Mouse (Mus musculus): Measurements from ENCODE around the gene Lrguk. TPM values are rescaled to one million over a fixed set of nuclear protein-coding genes. Genes with fewer than 3 reads are reported as not detected.

Lrguk gene
- polyA plus RNA-seq, 1 experiment from 2014 or later = 2.0 TPM

DNA sequence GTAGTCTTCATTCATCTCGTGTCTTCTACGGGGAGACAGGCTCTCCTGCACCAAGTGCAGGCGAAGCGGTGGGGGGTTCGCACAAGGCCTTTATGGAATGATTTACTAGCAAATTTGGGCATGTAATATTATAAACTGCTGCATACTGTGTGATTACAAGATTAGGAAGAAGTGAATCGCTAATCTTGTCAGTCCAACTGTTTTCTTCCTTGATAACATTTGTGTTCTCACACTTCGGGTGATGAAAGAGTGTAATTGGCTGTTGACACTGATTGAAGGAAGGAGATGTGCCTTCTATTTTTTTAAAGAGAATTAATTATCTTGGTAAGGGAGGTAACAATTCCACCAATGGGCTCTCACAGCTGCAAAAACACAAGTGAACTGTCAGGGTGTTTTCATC is 119.4 kb downstream of the Lrguk start:
- Histone ChIP-seq H3K36me3 (ENCODE audit: control insufficient read depth, insufficient read depth, low read length) (no peaks in the 10 kb centered on the region), H3K27me3 (ENCODE audit: control insufficient read depth, insufficient read depth, low read length) (no peaks in the 10 kb centered on the region), H3K4me3 (ENCODE audit: low read length) (no peak overlapping the region), H3K9me3 (ENCODE audit: control insufficient read depth, low read length) (peaks cover 5% of the 10 kb centered on the region; the same call in 1 of the 2 replicates), H3K4me2 (replicated peaks; ENCODE audit: low read depth, low read length) (no peak overlapping the region), H3K4me1 (ENCODE audit: control insufficient read depth, insufficient read depth, low read length) (peaks cover 13% of the 10 kb centered on the region), H3K9ac (ENCODE audit: low read depth, low read length) (no peak overlapping the region), H3K27ac (ENCODE audit: low read depth, low read length) (no peak overlapping the region)
- no peak for ATAC-seq (ENCODE audit: low FRiP score, low TSS enrichment)
- 50% methylated on average over 7 of the region's 7 CpGs for WGBS

DNA sequence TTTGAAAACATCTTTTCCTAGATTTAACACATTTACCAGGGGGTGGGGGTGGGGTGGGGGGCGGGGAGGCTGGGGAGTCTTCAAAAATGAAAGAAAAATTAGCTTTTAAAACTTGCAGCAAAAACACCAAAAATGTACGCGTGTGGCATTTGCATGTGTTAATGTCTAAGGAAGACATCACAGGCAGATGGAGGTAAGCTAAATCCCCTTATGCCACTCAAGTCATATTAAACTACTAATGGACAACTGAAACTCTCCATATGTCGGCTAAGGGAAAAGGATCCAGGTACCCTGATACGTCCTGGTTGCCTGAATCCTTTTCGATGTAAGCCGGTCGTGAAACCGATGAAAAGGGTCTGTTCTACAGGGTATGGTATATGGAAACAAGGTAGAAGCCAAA is 119.8 kb downstream of the Lrguk start:
- Histone ChIP-seq H3K9me3 (ENCODE audit: control insufficient read depth, low read length) (peaks cover 5% of the 10 kb centered on the region; the same call in 1 of the 2 replicates), H3K36me3 (ENCODE audit: control insufficient read depth, insufficient read depth, low read length) (no peaks in the 10 kb centered on the region), H3K27ac (ENCODE audit: low read depth, low read length) (no peak overlapping the region), H3K4me2 (replicated peaks; ENCODE audit: low read depth, low read length) (no peak overlapping the region), H3K27me3 (ENCODE audit: control insufficient read depth, insufficient read depth, low read length) (no peaks in the 10 kb centered on the region), H3K4me1 (ENCODE audit: control insufficient read depth, insufficient read depth, low read length) (peaks cover 17% of the 10 kb centered on the region), H3K9ac (ENCODE audit: low read depth, low read length) (no peak overlapping the region), H3K4me3 (ENCODE audit: low read length) (no peak overlapping the region)
- ATAC-seq (ENCODE audit: low FRiP score, low TSS enrichment) = no peak
- WGBS = 78% methylated on average over 9 of the region's 9 CpGs

DNA sequence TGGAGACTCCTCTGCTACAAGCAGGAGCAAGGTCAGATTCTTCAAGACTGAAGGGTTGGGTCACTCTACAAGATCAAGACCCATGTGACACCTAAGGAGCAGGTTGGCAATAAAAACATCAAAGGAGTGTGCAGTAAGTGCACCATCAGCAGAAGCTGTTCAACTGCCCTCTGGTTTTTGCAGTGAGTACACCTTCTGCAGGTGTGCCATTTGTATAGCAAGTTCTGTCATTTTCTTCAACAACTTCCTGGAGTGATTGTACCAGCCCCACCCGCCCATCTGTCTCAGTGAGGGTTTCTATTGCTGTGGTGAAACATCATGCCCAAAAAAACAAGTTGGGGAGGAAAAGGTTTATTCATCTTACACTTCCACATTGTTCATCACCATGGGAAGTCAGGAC is 120.6 kb downstream of the Lrguk start:
- peaks cover 5% of the 10 kb centered on the region; the same call in 1 of the 2 replicates for H3K9me3 ChIP-seq (ENCODE audit: control insufficient read depth, low read length)
- H3K27me3 ChIP-seq (ENCODE audit: control insufficient read depth, insufficient read depth, low read length) = no peaks in the 10 kb centered on the region
- WGBS = 93% methylated on average over 1 of the region's 1 CpGs
- peaks cover 24% of the 10 kb centered on the region for H3K4me1 ChIP-seq (ENCODE audit: control insufficient read depth, insufficient read depth, low read length)
- H3K36me3 ChIP-seq (ENCODE audit: control insufficient read depth, insufficient read depth, low read length) = no peaks in the 10 kb centered on the region
- ATAC-seq (ENCODE audit: low FRiP score, low TSS enrichment) = no peak
- H3K27ac ChIP-seq (ENCODE audit: low read depth, low read length) = no peak overlapping the region
- H3K9ac ChIP-seq (ENCODE audit: low read depth, low read length) = no peak overlapping the region
- no peak overlapping the region for H3K4me2 ChIP-seq (replicated peaks; ENCODE audit: low read depth, low read length)
- no peak overlapping the region for H3K4me3 ChIP-seq (ENCODE audit: low read length)

DNA sequence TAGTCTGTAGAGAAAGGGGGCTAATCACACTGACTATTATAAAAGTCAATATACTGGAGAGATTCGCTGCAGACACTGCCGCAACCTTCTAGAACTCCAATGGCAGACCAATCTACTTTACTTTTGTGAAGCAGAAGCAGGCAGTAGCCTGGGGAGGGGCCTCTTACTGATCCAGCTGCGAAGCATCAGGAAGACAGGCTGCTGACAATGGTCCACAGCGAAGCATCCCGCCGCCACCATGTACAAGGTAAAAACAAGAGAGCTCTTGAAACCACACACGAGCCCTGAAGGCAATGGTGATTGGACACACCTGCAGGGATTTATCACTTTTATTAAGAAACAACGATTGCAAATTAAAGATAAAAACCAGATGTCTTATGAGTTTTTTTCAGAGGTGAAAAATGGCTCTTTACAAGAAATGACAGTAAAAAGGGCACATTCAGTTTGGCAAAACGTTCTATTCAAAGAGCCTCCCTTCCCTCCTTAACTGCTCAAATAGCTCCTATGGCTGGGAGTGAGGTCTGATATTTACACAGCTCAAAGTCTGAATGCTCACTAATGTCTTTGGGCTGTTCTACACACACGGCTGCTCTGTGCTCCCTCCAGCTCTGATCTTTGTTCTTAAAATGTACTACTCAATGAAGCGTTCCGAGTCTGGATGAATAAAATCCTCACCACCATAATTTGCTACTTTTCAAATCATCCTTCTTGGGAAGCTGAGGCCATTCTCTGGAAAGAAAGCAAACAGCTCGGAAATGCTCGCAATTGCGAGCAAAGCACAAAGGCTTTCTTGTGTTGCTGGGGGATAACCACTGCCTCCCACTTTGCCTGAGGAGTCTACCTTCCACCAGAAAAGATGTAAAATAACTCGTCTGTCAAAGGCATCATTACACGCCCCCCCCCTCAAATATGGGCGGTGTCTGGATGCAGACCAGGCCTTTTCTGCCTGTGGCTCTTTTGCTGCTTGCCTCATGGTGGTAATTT is 124.1 kb downstream of the Lrguk start:
- WGBS = 47% methylated on average over 18 of the region's 18 CpGs
- H3K4me1 ChIP-seq (ENCODE audit: control insufficient read depth, insufficient read depth, low read length) = peaks cover 46% of the 10 kb centered on the region

DNA sequence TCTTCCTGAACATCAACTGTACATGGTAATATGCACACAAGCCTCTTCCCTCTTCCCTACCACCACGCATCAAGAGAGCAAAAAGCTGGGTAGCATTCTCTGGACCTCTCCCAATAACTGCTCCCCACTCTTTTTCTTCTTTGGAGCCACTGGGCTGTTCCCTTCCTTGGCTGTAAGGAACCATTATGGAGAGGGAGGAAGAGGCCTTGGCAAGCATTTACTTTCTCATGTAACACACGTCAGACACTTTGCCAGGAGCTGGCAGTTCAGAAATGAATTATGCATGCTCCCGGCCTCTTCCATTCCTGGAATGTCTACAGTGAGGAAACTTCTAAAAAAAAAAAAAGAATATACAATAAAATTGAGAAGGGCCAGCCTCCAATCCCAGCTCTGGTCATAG is 125.0 kb downstream of the Lrguk start:
- Histone ChIP-seq H3K9me3 (ENCODE audit: control insufficient read depth, low read length) (no peaks in the 10 kb centered on the region), H3K4me2 (replicated peaks; ENCODE audit: low read depth, low read length) (no peak overlapping the region), H3K36me3 (ENCODE audit: control insufficient read depth, insufficient read depth, low read length) (peaks cover 26% of the 10 kb centered on the region), H3K9ac (ENCODE audit: low read depth, low read length) (no peak overlapping the region), H3K4me1 (ENCODE audit: control insufficient read depth, insufficient read depth, low read length) (peaks cover 46% of the 10 kb centered on the region), H3K27me3 (ENCODE audit: control insufficient read depth, insufficient read depth, low read length) (no peaks in the 10 kb centered on the region), H3K27ac (ENCODE audit: low read depth, low read length) (peak overlapping the region; percentile 74; the same call in 1 of the 2 replicates), H3K4me3 (ENCODE audit: low read length) (no peak overlapping the region)
- ATAC-seq (ENCODE audit: low FRiP score, low TSS enrichment) = no peak
- 32% methylated on average over 3 of the region's 3 CpGs for WGBS

More for the DNA sequence above, 124.1 kb downstream of the Lrguk start:
- Histone ChIP-seq H3K9me3 (ENCODE audit: control insufficient read depth, low read length) (no peaks in the 10 kb centered on the region), H3K36me3 (ENCODE audit: control insufficient read depth, insufficient read depth, low read length) (peaks cover 18% of the 10 kb centered on the region), H3K9ac (ENCODE audit: low read depth, low read length) (no peak overlapping the region), H3K27me3 (ENCODE audit: control insufficient read depth, insufficient read depth, low read length) (no peaks in the 10 kb centered on the region), H3K27ac (ENCODE audit: low read depth, low read length) (peak overlapping the region; percentile 74; the same call in 1 of the 2 replicates), H3K4me2 (replicated peaks; ENCODE audit: low read depth, low read length) (no peak overlapping the region), H3K4me3 (ENCODE audit: low read length) (no peak overlapping the region)
- ATAC-seq (ENCODE audit: low FRiP score, low TSS enrichment) = peak; percentile 60; the same call in 1 of the 2 replicates

DNA sequence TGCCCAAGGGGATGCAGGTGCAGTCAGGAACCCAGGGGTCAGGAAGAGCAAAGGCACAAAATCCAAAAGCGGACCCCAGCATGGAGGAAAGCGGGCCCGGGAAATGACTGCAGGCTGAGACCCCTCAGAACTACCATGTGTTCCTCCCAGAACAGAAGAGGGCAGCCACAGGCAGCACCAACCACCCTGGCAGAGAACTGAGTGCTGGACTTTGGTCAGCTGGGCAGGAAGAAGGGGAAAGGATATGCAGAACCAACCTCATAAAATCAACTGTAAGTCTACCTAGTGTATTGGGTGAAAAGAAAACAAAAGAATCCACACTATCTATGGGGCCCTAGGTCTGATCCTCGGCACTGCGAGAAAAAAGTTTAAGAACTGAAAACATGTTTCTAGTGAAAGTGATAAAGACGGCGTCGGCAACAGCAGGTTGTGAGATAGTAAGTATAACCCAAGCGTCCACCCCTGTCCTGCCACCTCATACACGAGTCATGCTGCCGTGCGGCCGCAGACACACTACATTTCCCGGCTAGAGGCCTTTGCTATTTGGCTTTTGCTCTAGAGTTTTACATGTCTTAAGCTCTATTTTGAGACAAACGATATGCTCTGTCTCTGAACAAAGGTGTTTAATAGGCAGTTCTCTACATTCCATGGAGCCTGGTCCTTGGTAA is 126.0 kb downstream of the Lrguk start:
- H3K4me3 ChIP-seq (ENCODE audit: low read length) = no peak overlapping the region
- H3K36me3 ChIP-seq (ENCODE audit: control insufficient read depth, insufficient read depth, low read length) = peaks cover 37% of the 10 kb centered on the region
- no peaks in the 10 kb centered on the region for H3K9me3 ChIP-seq (ENCODE audit: control insufficient read depth, low read length)
- no peak overlapping the region for H3K9ac ChIP-seq (ENCODE audit: low read depth, low read length)
- peak overlapping the region; percentile 65; the same call in 1 of the 2 replicates for H3K27ac ChIP-seq (ENCODE audit: low read depth, low read length)
- no peak for ATAC-seq (ENCODE audit: low FRiP score, low TSS enrichment)
- peaks cover 46% of the 10 kb centered on the region for H3K4me1 ChIP-seq (ENCODE audit: control insufficient read depth, insufficient read depth, low read length)
- H3K27me3 ChIP-seq (ENCODE audit: control insufficient read depth, insufficient read depth, low read length) = no peaks in the 10 kb centered on the region
- H3K4me2 ChIP-seq (replicated peaks; ENCODE audit: low read depth, low read length) = no peak overlapping the region
- 80% methylated on average over 15 of the region's 15 CpGs for WGBS

DNA sequence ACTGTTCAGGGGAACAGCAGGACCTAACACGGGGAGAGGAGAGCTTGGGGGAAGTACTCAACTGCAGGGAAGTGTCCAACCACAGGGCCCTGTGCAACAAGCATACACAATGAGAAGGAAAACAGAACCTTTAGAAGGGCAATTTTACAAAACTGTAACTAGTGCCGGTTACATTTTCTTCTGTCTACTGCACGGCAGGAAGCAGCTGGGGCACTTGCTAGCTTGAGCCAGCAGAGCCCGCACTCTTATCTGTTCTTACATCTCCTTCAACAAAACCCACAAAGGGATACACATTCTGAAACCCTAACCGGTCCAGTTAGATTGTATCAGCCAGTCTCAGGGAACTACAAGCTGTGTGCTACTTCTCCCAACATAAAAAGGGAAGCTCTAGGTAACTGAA is 126.8 kb downstream of the Lrguk start:
- H3K36me3 ChIP-seq (ENCODE audit: control insufficient read depth, insufficient read depth, low read length) = peaks cover 44% of the 10 kb centered on the region
- H3K9ac ChIP-seq (ENCODE audit: low read depth, low read length) = no peak overlapping the region
- no peak overlapping the region for H3K4me3 ChIP-seq (ENCODE audit: low read length)
- peaks cover 46% of the 10 kb centered on the region for H3K4me1 ChIP-seq (ENCODE audit: control insufficient read depth, insufficient read depth, low read length)
- 38% methylated on average over 5 of the region's 5 CpGs for WGBS
- H3K9me3 ChIP-seq (ENCODE audit: control insufficient read depth, low read length) = no peaks in the 10 kb centered on the region
- no peaks in the 10 kb centered on the region for H3K27me3 ChIP-seq (ENCODE audit: control insufficient read depth, insufficient read depth, low read length)
- H3K27ac ChIP-seq (ENCODE audit: low read depth, low read length) = peak overlapping the region; percentile 65; the same call in 1 of the 2 replicates
- ATAC-seq (ENCODE audit: low FRiP score, low TSS enrichment) = no peak
- H3K4me2 ChIP-seq (replicated peaks; ENCODE audit: low read depth, low read length) = no peak overlapping the region

DNA sequence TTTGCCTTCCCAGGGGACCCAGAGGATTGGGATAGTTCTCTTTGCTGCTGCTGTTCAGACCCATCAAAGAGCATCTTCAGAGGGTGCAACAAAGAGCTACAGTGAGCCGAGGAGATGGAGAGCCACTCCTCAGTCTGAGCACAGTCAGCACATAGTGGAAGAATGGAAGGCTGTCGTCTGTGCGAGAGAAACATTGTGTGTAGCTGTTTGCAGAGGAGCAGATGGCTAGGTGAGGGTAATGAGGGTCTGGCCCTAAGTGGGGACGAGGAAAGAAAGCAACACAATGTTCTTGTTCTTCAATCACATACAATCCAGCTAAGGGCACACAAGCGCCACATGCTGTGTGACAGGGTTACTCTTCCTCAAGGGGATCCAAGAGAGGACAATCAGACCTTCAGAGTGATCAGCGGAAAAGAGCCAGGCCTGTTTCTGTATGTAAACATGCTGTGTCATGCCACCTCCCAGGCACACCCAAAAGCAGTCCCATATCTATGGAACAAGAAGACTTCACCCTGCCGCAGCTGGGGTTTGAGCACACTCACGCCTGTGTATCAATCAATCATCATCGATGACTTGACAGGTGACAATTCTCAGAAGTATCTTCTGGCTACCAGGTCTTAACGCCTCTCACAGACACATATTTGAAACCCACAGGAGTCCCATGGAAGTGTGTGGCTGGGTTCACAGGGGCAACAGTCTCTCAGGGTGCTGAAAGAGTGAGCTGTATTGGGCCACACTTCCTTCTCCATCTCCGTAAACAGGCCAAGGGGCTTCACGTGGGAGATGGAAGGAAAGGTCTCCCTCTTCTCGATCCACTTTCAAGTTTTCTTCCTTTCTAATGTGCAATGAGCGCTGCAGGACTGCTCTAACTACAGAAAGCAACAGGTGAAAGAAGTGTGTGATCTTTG is 127.8 kb downstream of the Lrguk start:
- no peak for ATAC-seq (ENCODE audit: low FRiP score, low TSS enrichment)
- Histone ChIP-seq H3K27me3 (ENCODE audit: control insufficient read depth, insufficient read depth, low read length) (no peaks in the 10 kb centered on the region), H3K4me2 (replicated peaks; ENCODE audit: low read depth, low read length) (no peak overlapping the region), H3K9me3 (ENCODE audit: control insufficient read depth, low read length) (no peaks in the 10 kb centered on the region), H3K9ac (ENCODE audit: low read depth, low read length) (no peak overlapping the region), H3K4me1 (ENCODE audit: control insufficient read depth, insufficient read depth, low read length) (peaks cover 46% of the 10 kb centered on the region), H3K27ac (ENCODE audit: low read depth, low read length) (peak overlapping the region; percentile 32; the same call in 1 of the 2 replicates), H3K36me3 (ENCODE audit: control insufficient read depth, insufficient read depth, low read length) (peaks cover 50% of the 10 kb centered on the region), H3K4me3 (ENCODE audit: low read length) (no peak overlapping the region)
- WGBS = 78% methylated on average over 14 of the region's 14 CpGs

All from kidney, embryonic 14.5 days (tissue).